Mouse (Mus musculus): ENCODE measurements around the gene Phospho2.

DNA sequence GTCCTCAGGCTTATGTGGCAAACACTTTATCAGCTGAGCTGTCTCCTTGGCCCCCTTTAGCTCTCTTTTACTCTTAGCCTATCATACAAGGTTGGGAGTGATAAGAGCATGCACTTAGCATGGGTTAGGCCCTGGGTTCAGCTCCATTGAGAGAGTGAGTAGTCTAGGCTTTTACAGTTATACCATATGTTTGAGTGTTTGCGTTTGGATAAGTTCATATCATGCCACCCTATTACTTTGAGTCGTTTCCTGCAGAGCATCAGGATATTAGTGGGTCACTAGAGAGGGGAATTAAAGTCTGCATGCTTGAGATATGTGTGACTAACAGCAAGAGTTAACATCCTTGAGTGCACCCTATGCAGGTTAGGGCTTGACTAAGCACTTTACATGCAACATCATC is 40.3 kb downstream of the Phospho2 start:
- TF ChIP-seq POLR2A (IDR thresholded peaks at IDR 0.05; ENCODE audit: borderline replicate concordance, low read depth, low read length): no peak
- TF ChIP-seq CTCF (IDR thresholded peaks at IDR 0.05; ENCODE audit: low read depth, low read length): no peak
